Mouse (Mus musculus) small intestine, adult 2 months (tissue): ENCODE results near the gene Yes1.

Experiments used
- CTCF ChIP-seq: fragments of 200-500 bp; IDR thresholded peaks from 2 replicates; pipeline ENCODE4 v1.5.1; 2012; ENCODE audit warnings: low read depth, mild to moderate bottlenecking, control low read depth, inconsistent platforms, low read length, moderate library complexity, mixed read lengths; ENCODE audit not compliant: insufficient replicate concordance, insufficient read length; ENCODE audit errors: extremely low read depth
- POLR2A ChIP-seq: fragments of 200-500 bp; IDR thresholded peaks from 2 replicates; pipeline ENCODE4 v1.6.1; 2012; ENCODE audit warnings: low read depth, mild to moderate bottlenecking, control low read depth, inconsistent platforms, low read length, moderate library complexity

DNA sequence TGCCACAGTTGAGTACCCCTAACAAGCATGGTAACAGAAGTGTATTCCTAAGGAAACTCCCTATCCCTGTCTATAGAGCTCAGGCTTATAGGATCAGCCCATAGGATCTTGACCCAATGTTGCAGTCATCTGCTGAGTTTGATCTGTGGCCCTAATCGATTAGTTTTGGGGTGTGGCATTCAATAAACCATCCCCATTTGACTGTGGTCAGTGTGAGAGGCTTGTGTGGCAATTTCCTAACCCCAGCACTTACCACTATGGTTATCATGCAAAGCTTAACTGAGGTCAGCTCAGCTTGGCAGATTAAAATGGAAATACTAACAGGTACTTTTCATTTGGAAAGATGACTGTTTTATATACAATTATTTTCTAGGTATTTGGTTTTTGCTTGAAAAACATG lies 5.1 kb upstream of the Yes1 start:
- TF ChIP-seq CTCF = no peak
- TF ChIP-seq POLR2A = no peak
